Mouse (Mus musculus) adrenal gland, adult 18-20 months (tissue): ENCODE data around the gene Crocc2. TPM values are rescaled to one million over a fixed set of nuclear protein-coding genes. Genes with fewer than 3 reads are reported as not detected.
A peak's percentile ranks its signal among the peaks of the same experiment; 100 is the strongest.

Experiments used
- DNase-seq, 2 experiments: peaks; one replicate each; pipeline ENCODE4 v3.0.0; 2021 to 2022; ENCODE audit warnings: low spot score in 2 of 2
- microRNA-seq, 2 experiments: library from miRNA; unstranded; fragments of <30 nt; microRNA quantifications; one replicate each; pipeline ENCODE4 v1.2.0; 2021; ENCODE audit warnings: borderline number of aligned reads in 2 of 2
- total RNA-seq, 2 experiments: library from RNA; stranded (reverse); gene quantifications; 1 replicate in 1 of 2; 2 replicates in 1 of 2; pipeline ENCODE4 v1.2.3; 2021

The Crocc2 gene
- total RNA-seq, 2 experiments from 2014 or later, result 0.03 TPM; not detected in 1

DNA sequence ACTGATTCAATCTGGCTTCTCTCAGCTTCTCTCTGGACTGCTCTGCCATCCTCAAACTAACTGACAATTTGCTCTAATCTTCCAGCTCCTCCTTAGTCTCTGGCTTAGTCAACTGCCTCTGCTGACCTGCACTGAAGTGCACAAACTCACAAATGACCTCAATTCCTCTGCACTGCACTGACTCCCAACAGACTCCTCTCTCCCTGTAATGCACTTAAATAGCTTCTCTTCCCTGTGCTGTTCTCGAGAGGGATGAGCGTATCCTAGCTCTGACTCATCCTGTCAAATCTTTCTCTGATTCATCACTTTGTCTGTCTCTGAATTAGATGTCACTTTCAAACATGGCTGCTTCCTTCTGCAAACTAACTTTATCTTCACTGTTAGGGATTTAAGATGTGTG is 99.7 kb downstream of the Crocc2 start:
- DNase-seq, result no peak

DNA sequence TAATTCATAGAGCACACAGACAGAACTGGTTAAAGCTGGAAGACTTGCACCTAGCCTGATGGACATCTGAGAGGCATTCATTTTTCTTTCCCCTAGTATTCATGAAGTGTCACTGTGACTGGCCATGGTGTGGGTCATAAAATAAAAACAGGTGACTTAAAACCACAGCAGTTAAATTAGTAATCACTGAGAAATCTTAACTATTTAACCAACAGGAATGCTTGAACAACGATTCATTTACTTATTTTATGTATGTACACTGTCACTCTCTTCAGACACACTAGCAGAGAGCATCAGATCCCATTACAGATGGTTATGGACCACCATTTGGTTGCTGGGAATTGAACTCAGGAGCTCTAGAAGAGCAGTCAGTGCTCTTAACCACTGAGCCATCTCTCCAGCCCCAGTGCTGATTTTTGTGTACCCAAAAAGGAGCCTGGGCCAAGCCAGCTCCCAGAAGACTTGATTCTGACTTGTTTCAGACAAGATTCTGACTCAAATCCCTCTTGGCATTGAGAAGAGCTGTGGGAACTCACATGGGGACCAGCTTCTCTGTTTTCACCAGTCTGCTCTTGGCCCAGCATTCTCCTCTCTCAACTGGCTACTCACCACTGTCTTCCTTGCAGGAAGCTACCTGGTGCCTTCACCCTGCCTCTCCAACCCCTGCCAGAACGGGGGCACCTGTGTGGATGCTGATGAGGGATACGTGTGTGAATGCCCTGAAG is 102.2 kb downstream of the Crocc2 start:
- no peak for DNase-seq

DNA sequence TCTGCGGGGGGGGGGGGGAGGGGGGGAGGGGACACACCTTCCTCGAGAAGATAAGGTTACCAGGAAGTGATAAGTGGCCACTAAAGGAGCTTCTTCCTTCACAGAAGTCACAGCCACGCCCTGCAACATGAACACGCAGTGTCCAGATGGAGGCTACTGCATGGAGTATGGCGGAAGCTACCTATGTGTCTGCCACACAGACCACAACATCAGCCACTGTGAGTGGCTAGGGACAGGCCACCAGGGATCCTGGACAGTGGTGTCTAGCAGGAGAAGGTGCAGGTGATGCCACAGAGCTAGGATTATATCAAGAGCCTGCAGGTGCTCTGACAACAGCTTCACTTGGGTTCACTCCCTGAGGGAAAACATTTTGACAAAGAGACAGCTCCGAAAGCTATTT is 103.2 kb downstream of the Crocc2 start:
- no peak for DNase-seq

DNA sequence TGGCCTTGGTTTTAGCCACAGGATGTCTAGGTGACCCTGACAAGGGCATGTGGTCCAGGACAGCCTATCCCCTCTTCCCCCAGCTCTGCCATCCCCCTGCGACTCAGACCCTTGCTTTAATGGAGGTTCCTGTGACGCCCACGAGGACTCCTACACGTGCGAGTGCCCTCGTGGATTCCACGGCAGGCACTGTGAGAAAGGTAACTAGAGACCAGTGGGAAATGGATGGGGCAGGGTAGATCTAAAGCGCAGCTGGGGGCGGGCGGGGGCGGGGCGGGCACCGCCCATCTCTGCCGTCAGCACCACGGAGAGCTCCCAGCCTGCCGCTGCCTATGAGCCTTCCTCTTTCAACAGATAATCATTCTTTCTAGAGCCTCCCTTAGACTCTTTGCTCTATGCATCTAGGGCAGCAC is 103.9 kb downstream of the Crocc2 start:
- DNase-seq, result peak; percentile 15 to 37

DNA sequence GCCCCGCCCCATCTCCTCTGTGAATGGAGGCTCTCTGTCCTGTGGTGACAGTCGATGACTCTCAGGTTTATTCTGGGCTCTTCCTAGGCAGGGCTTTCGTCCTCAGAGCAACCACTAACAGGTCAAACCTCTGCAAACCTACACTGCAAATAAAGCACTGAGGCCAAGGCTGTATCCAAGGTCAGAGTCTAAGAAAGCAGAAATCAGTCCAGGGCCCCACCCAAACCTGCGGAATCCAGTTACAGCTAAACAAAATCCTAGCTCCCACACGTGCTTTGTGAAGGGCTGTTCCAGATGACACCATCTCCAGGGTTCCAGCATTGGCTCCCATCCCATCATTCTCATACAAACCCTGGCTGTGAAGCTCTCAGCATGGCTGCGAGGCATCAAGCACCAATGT is 107.0 kb downstream of the Crocc2 start:
- no peak for DNase-seq

DNA sequence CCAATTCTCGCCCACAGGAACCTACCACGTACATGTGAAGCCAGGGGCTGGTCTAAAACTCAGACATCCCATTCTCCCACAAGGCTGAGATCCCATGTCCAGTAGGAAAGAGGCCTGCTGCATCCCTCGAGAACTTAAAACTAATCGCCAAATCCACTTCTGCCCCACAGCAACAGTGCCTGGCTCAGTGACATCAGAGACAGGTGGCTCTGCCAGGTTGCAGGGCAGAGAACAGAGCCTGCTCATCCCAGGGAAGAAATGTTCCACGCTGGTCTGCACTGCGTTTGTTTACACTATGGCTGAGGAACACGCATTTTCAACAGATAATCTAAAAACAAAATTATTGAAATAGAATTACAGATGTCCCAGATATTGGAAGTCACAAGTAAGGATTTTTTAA is 108.5 kb downstream of the Crocc2 start:
- DNase-seq, result no peak

Small RNAs within 50 kb of the gene (microRNA-seq; reads per million reads assigned to microRNA genes)
- 0 to 1.8 reads per million in 2 experiments for gene Mir6901

Other genes with a start within 250 kb of the Crocc2 start
- 10 to 100 TPM; 14.5 to 16.8 TPM for gene Capn10, start 234.3 kb upstream of the Crocc2 start, total RNA-seq
- 1 to 10 TPM; 1.4 TPM for gene Gpr35, start 217.9 kb upstream of the Crocc2 start, total RNA-seq
- under 1 TPM in 1 of 2 experiments, not detected in 1; 0.36 TPM for gene Aqp12, start 162.4 kb upstream of the Crocc2 start, total RNA-seq
- gene Kif1a, start 66.8 kb upstream of the Crocc2 start, total RNA-seq, result 10 to 100 TPM; 37.9 to 38.1 TPM
- not detected for gene Agxt, start 33.5 kb upstream of the Crocc2 start, total RNA-seq
- gene 2310007B03Rik, start 7.8 kb upstream of the Crocc2 start, total RNA-seq, result not detected
- gene Sned1, start 67.1 kb downstream of the Crocc2 start, total RNA-seq, result 10 to 100 TPM; 10.7 to 22.3 TPM
- gene Mterf4, start 137.2 kb downstream of the Crocc2 start, total RNA-seq, result 10 to 100 TPM; 23.1 to 23.3 TPM
- 10 to 100 TPM; 20.4 to 28.5 TPM for gene Ppp1r7, start 174.1 kb downstream of the Crocc2 start, total RNA-seq
- gene Pask, start 174.8 kb downstream of the Crocc2 start, total RNA-seq, result 1 to 10 TPM; 2.7 to 3.6 TPM
- not detected for gene Ano7, start 205.2 kb downstream of the Crocc2 start, total RNA-seq